Mouse (Mus musculus): Measurements from ENCODE around the gene Rab17.

DNA sequence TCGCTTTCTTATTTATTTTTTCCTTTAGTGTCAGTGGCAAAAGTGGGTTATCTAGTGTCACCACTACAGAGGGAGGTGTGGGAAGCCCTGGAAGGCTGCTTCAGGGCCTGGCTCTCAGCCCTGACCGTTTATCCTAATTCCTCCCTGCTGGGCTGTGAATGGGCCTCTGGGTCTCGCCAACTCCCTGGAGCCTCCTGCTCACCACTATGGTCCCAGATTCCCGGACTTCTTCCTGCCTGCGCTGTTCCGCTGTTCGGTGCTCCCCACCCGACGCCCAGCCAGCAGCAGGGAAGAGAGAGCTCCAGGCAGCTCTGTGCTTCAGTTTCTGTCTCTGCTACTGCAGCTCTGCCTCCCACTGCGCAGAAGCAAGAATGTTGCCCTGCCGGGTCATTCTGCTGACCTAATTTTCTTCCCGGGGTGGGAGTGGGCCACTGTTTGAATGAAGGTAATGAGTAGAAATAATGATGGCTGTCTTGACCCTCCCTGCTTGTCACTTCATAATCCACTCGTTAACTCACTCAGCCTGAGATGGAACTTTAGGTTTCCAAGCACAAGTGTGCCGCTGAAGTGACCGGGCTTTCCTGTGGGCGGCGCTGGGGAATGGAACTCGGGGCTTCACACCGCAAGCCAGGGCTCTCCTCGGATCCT lies 47.8 kb upstream of the Rab17 start:
- TF ChIP-seq POLR2A (IDR thresholded peaks at IDR 0.05; ENCODE audit: control insufficient read depth in 1 of 2, insufficient read depth in 1 of 2, low read depth in 1 of 2, low read length in 2 of 2, poor library complexity in 1 of 2) (no peak), CTCF (IDR thresholded peaks at IDR 0.05 in 2 of 3, conservative IDR thresholded peaks at IDR 0.05 in 1 of 3; ENCODE audit: control insufficient read depth in 1 of 3, insufficient read depth in 1 of 3, low read depth in 2 of 3, low read length in 3 of 3, poor library complexity in 1 of 3, severe bottlenecking in 1 of 3) (no peak), TBP (IDR thresholded peaks at IDR 0.05; ENCODE audit: low read depth, low read length) (no peak), EP300 (IDR thresholded peaks at IDR 0.05; ENCODE audit: low read depth in 1 of 2, low read length in 2 of 2) (no peak), E2F4 (IDR thresholded peaks at IDR 0.05; ENCODE audit: borderline replicate concordance, low read depth, low read length) (no peak), SMC3 (IDR thresholded peaks at IDR 0.05; ENCODE audit: low read depth, low read length) (no peak), BHLHE40 (IDR thresholded peaks at IDR 0.05; ENCODE audit: borderline replicate concordance, low read depth, low read length) (no peak)

Data from MEL (cell line).